ENCODE assay signal across 8 mouse cellular contexts in the genomic region with DNA sequence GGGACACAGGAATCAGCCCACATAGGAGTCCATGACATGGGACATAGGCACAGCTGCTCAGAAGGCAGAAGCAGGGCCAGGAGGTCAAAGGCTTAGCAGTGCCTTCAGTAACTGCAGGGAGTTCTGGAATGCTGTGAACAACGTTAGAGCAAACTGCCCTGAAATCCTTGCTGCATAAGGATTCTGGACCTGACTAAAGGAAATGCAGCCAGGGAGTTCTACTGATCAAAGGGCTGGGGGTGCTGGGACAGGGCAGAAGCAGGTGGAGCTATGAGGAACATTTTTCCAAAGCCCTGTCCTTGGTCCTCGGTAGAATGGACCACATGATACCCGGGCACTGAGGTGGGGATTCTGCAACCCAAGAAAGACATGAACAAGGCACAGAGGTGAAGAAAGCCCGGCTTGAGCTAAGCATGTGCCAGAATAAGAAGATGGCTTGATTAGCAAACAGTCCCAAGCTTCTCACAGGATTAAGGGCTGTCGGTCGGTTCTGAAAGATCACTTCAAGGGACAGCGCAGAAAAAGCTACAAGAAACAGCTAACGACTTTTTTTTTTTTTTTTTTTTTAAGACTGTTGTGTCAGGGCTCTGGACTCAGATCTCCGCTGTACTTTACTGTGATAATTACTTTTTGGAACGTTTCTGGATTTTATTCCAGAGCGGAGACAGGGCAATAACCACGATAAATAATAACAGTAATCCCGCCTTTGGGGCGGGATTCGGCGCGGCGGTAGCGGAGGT. TPM values are rescaled to one million over a fixed set of nuclear protein-coding genes. Genes with fewer than 3 reads are reported as not detected.
DNase-seq lines count a peak whose midpoint lies in the region; ATAC-seq and TF ChIP-seq lines count a peak whose summit lies in the region.

No protein-coding gene starts in this region.

- intact Hi-C loops in left cerebral cortex, adult 2 months (cut with DNase I), result loop anchor here (5.0 kb wide), 1 partner anchor 129 kb away; the partner anchor contains the start of gene Krcc1
- intact Hi-C loops in left cerebral cortex, postnatal 10 days (cut with DNase I), result loop anchor here (10.0 kb wide), 1 partner anchor 661 kb away; no protein-coding TSS in a partner anchor

- TF ChIP-seq CTCF in left cerebral cortex, adult 2 months (IDR thresholded peaks at IDR 0.05), result no peak
- no peak for TF ChIP-seq CTCF in cortical plate, adult 2 months (IDR thresholded peaks at IDR 0.05; ENCODE audit: extremely low read depth, insufficient read depth, low read length)

- DNase-seq in left cerebral cortex, adult 2 months (ENCODE audit: extremely low spot score in 1 of 2, low spot score in 2 of 2), result no peak
- no peak for DNase-seq in left cerebral cortex, postnatal 10 days (ENCODE audit: extremely low spot score in 1 of 2, low spot score in 2 of 2)
- DNase-seq in liver, embryonic 13.5 days, result no peak
- peak; percentile 44 for DNase-seq in yolk sac, embryonic 10.5 days (ENCODE audit: low spot score)
- no peak for DNase-seq in adipocyte (ENCODE audit: low spot score)

- H3K27ac ChIP-seq in left cerebral cortex, adult 2 months, result peak overlapping the region; percentile 84
- H3K27ac ChIP-seq in cortical plate, adult 2 months (ENCODE audit: insufficient read depth, low read length), result no peak overlapping the region
- H3K27ac ChIP-seq in hindbrain, embryonic 15.5 days (replicated peaks), result peak overlapping the region; percentile 79
- no peak overlapping the region; the same call in none of the 2 replicates for H3K27ac ChIP-seq in liver, embryonic 13.5 days

- peaks cover 4% of the 10 kb centered on the region for H3K4me1 ChIP-seq in cortical plate, adult 2 months (ENCODE audit: control insufficient read depth, insufficient read depth, low read length)
- peaks cover 7% of the 10 kb centered on the region; the same call in 1 of the 2 replicates for H3K4me1 ChIP-seq in hindbrain, embryonic 15.5 days (replicated peaks)
- H3K4me1 ChIP-seq in liver, embryonic 13.5 days (replicated peaks), result peaks cover 16% of the 10 kb centered on the region; the same call in 1 of the 2 replicates

- ATAC-seq in hindbrain, embryonic 15.5 days (ENCODE audit: low FRiP score, low read depth), result peak; percentile 4; the same call in 1 of the 2 replicates
- ATAC-seq in liver, embryonic 13.5 days (ENCODE audit: low read depth), result 0 out of 2 replicates have a peak, but pooled peaks have one; percentile 22
- no peak for ATAC-seq in inflammation-experienced regulatory T-cells, adult 6 months

- no peaks in the 10 kb centered on the region for H3K9me3 ChIP-seq in hindbrain, embryonic 15.5 days
- H3K9me3 ChIP-seq in liver, embryonic 13.5 days (replicated peaks), result no peaks in the 10 kb centered on the region

- H3K9ac ChIP-seq in hindbrain, embryonic 15.5 days, result peak overlapping the region; percentile 71
- H3K9ac ChIP-seq in liver, embryonic 13.5 days, result peak overlapping the region; percentile 65

- peak overlapping the region; percentile 86 for H3K4me2 ChIP-seq in hindbrain, embryonic 15.5 days
- H3K4me2 ChIP-seq in liver, embryonic 13.5 days, result peak overlapping the region; percentile 76

- WGBS in hindbrain, embryonic 15.5 days, result 2% methylated on average over 19 of the region's 19 CpGs
- 2% methylated on average over 19 of the region's 19 CpGs for whole genome bisulfite sequencing in liver, embryonic 13.5 days (ENCODE audit: insufficient replicate concordance)

- no peaks in the 10 kb centered on the region for H3K36me3 ChIP-seq in hindbrain, embryonic 15.5 days
- H3K36me3 ChIP-seq in liver, embryonic 13.5 days, result no peaks in the 10 kb centered on the region

- H3K4me3 ChIP-seq in left cerebral cortex, adult 2 months, result peak overlapping the region; percentile 78
- peak overlapping the region; percentile 84 for H3K4me3 ChIP-seq in cortical plate, adult 2 months (ENCODE audit: insufficient read depth, low read length)
- H3K4me3 ChIP-seq in hindbrain, embryonic 15.5 days, result peak overlapping the region; percentile 54
- peak overlapping the region; percentile 58 for H3K4me3 ChIP-seq in liver, embryonic 13.5 days (replicated peaks)

- no peaks in the 10 kb centered on the region for H3K27me3 ChIP-seq in hindbrain, embryonic 15.5 days
- H3K27me3 ChIP-seq in liver, embryonic 13.5 days, result no peaks in the 10 kb centered on the region

- TF ChIP-seq POLR2A in cortical plate, adult 2 months (IDR thresholded peaks at IDR 0.05; ENCODE audit: extremely low read depth, insufficient read depth, low read length), result no peak

RNA-seq across cellular contexts. Expression of gene Thnsl2, which starts 0.9 kb away (rescaled TPM):
- total RNA-seq in left cerebral cortex, adult 2 months (2021), result 1 to 10 TPM; 3.2 to 3.3 TPM
- 1 to 10 TPM; 3.0 to 3.9 TPM for total RNA-seq in left cerebral cortex, postnatal 10 days (2021)
- polyA plus RNA-seq in cortical plate, adult 2 months (2012; rRNA removed), result 5.0 and 5.1 TPM in 2 replicates
- polyA plus RNA-seq in hindbrain, embryonic 15.5 days (2015; fragmentation: Nextera tagmentation; extraction: Ambion mirVana), result 4.5 and 5.6 TPM in 2 replicates
- 7.3 and 8.1 TPM in 2 replicates for polyA plus RNA-seq in liver, embryonic 13.5 days (2015; fragmentation: Nextera tagmentation; extraction: Ambion mirVana)
- 1 to 10 TPM in 2 of 3 experiments, under 1 TPM in 1; 0.97 to 2.7 (median 2.1) TPM for polyA plus RNA-seq in inflammation-experienced regulatory T-cells, adult 6 months (2017; shearing (Covaris generic))

RNA-seq across cellular contexts. Expression of gene Fabp1, which starts 56.3 kb away (rescaled TPM):
- total RNA-seq in left cerebral cortex, adult 2 months (2021), result not detected
- total RNA-seq in left cerebral cortex, postnatal 10 days (2021), result not detected
- polyA plus RNA-seq in cortical plate, adult 2 months (2012; rRNA removed), result not detected in 2 replicates
- polyA plus RNA-seq in hindbrain, embryonic 15.5 days (2015; fragmentation: Nextera tagmentation; extraction: Ambion mirVana), result 0.30 and 0.75 TPM in 2 replicates
- polyA plus RNA-seq in liver, embryonic 13.5 days (2015; fragmentation: Nextera tagmentation; extraction: Ambion mirVana), result 221 and 251 TPM in 2 replicates
- not detected for polyA plus RNA-seq in inflammation-experienced regulatory T-cells, adult 6 months (2017; shearing (Covaris generic))

Comparison
In these comparisons a context has a peak if more than half of its experiments do, and no peak if none do; other contexts are left out.
1. H3K27ac ChIP-seq: peak in left cerebral cortex, adult 2 months (single experiment) and hindbrain, embryonic 15.5 days (single experiment); none in cortical plate, adult 2 months (single experiment) and liver, embryonic 13.5 days (single experiment).
2. RNA of gene Fabp1, which starts 56.3 kb away (polyA plus RNA-seq): 221 to 251 TPM in liver, embryonic 13.5 days; 0.30 to 0.75 TPM in hindbrain, embryonic 15.5 days, not detected in cortical plate, adult 2 months and not detected in inflammation-experienced regulatory T-cells, adult 6 months; every median in the first group is over 100 times any median in the second.
3. Peak in every context shown above with its lines, with median percentiles within 50 percentile points of each other: H3K4me3 ChIP-seq.